Mouse (Mus musculus): ENCODE data around the gene Hopx. TPM values are rescaled to one million over a fixed set of nuclear protein-coding genes. Genes with fewer than 3 reads are reported as not detected.

Hopx gene
- total RNA-seq, 1 experiment, result 4.9 TPM

DNA sequence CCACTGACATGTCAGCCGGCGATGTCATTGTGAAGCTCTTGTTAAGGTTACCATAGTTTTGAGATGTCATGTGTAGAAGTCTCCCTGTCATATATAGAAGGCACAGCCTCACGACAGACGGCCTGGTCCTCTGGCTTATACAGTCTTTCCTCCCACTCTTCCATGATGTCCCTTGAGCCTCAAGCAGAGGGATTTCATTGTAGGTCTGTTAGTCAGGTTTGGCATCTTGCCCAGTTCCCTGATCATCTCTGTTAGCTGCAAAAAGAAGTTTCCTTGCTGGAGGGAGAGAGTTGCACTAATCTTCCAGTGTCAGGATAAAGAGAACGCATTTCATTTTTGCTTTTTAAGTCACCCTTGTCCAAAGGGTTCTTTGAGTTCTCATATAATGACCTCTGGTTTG, 62.3 kb downstream of the Hopx start:
- H3K9me3 ChIP-seq (ENCODE audit: control insufficient read depth, insufficient read depth, low read depth, low read length), result no peaks in the 10 kb centered on the region
- DNase-seq (ENCODE audit: low read depth, low spot score), result no peak
- H3K9ac ChIP-seq (ENCODE audit: insufficient read depth, low read depth, low read length, poor library complexity, severe bottlenecking), result no peak overlapping the region
- H3K27ac ChIP-seq (ENCODE audit: insufficient read depth, low read depth, low read length, poor library complexity, severe bottlenecking), result no peak overlapping the region
- no peak for TF ChIP-seq ZNF384 (IDR thresholded peaks at IDR 0.05; ENCODE audit: low read depth, low read length)
- TF ChIP-seq MAFK (IDR thresholded peaks at IDR 0.05; ENCODE audit: insufficient read depth, low read depth, low read length), result no peak
- no peak for TF ChIP-seq ZC3H11A (IDR thresholded peaks at IDR 0.05; ENCODE audit: borderline replicate concordance, low read depth, low read length)
- TF ChIP-seq CHD2 (IDR thresholded peaks at IDR 0.05; ENCODE audit: low read depth, low read length), result no peak
- no peak for TF ChIP-seq HCFC1 (IDR thresholded peaks at IDR 0.05; ENCODE audit: borderline replicate concordance, insufficient read depth, low read length)
- no peak overlapping the region for H3K4me3 ChIP-seq (ENCODE audit: insufficient read depth in 1 of 2, low read depth in 1 of 2, low read length in 2 of 2, poor library complexity in 1 of 2, severe bottlenecking in 1 of 2)
- in situ Hi-C loops (cut with MboI; ENCODE audit: low sequenced_read_pairs in 2 of 2, unreplicated experiment in 2 of 2), result no loop called here
- peaks cover 0 to under 1% of the 10 kb centered on the region in 2 experiments; a peak in 1 of 4 replicates for H3K4me1 ChIP-seq (ENCODE audit: control insufficient read depth in 2 of 2, insufficient read depth in 2 of 2, low read length in 2 of 2, poor library complexity in 1 of 2)
- H3K36me3 ChIP-seq (ENCODE audit: control insufficient read depth, insufficient read depth, low read length, poor library complexity, severe bottlenecking), result no peaks in the 10 kb centered on the region

DNA sequence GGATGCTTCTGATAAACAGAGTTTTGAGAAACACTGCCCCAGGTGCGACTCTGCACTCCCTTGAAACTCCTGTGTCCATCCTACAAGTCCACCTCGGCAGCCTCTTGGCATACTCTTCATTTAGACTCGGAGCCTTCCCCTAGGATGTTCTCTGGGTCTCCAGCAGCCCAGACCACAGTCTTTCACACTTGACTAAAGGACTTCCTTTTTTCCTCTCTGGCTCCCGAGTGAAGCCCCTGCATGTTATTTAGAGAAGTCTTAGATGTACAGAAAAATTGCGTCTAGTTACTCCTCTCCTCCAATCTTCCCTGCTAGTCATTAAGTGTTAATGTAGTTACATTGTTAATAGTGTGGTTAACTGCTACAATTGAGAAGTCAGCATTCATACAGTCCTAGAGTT, 70.6 kb downstream of the Hopx start:
- no peak overlapping the region for H3K27ac ChIP-seq (ENCODE audit: insufficient read depth, low read depth, low read length, poor library complexity, severe bottlenecking)
- no peaks in the 10 kb centered on the region for H3K36me3 ChIP-seq (ENCODE audit: control insufficient read depth, insufficient read depth, low read length, poor library complexity, severe bottlenecking)
- no peak overlapping the region for H3K4me3 ChIP-seq (ENCODE audit: insufficient read depth in 1 of 2, low read depth in 1 of 2, low read length in 2 of 2, poor library complexity in 1 of 2, severe bottlenecking in 1 of 2)
- no peak overlapping the region for H3K9ac ChIP-seq (ENCODE audit: insufficient read depth, low read depth, low read length, poor library complexity, severe bottlenecking)
- DNase-seq (ENCODE audit: low read depth, low spot score), result no peak
- H3K9me3 ChIP-seq (ENCODE audit: control insufficient read depth, insufficient read depth, low read depth, low read length), result no peaks in the 10 kb centered on the region
- in situ Hi-C loops (cut with MboI; ENCODE audit: low sequenced_read_pairs in 2 of 2, unreplicated experiment in 2 of 2), result no loop called here
- peaks cover 0 to 2% of the 10 kb centered on the region in 2 experiments; a peak in 1 of 4 replicates for H3K4me1 ChIP-seq (ENCODE audit: control insufficient read depth in 2 of 2, insufficient read depth in 2 of 2, low read length in 2 of 2, poor library complexity in 1 of 2)
- TF ChIP-seq ZNF384 (IDR thresholded peaks at IDR 0.05; ENCODE audit: low read depth, low read length) (no peak), MAFK (IDR thresholded peaks at IDR 0.05; ENCODE audit: insufficient read depth, low read depth, low read length) (no peak), CHD2 (IDR thresholded peaks at IDR 0.05; ENCODE audit: low read depth, low read length) (no peak), ZC3H11A (IDR thresholded peaks at IDR 0.05; ENCODE audit: borderline replicate concordance, low read depth, low read length) (no peak), HCFC1 (IDR thresholded peaks at IDR 0.05; ENCODE audit: borderline replicate concordance, insufficient read depth, low read length) (no peak)

DNA sequence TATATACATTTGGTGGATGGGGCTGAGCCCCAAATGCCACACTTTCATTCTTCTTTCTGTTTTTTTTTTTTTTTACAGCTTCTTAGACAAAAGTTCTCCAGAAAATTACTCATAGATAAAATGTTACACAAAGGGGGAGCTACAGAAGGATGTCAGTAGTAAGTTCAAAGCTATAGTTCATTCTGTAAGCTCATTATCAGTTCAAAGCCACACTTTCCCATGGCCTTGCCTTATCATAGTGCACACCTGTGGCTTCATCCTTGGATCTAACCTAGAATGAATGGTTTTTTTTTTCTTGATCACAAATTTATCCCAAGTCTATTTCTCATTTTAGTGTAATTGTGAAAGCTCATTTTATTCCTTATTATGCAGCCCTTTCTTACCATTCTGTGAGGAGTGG, 75.5 kb downstream of the Hopx start:
- H3K4me3 ChIP-seq (ENCODE audit: insufficient read depth in 1 of 2, low read depth in 1 of 2, low read length in 2 of 2, poor library complexity in 1 of 2, severe bottlenecking in 1 of 2), result no peak overlapping the region
- H3K9ac ChIP-seq (ENCODE audit: insufficient read depth, low read depth, low read length, poor library complexity, severe bottlenecking), result no peak overlapping the region
- TF ChIP-seq MAFK (IDR thresholded peaks at IDR 0.05; ENCODE audit: insufficient read depth, low read depth, low read length), result no peak
- TF ChIP-seq ZC3H11A (IDR thresholded peaks at IDR 0.05; ENCODE audit: borderline replicate concordance, low read depth, low read length), result no peak
- no peak for TF ChIP-seq HCFC1 (IDR thresholded peaks at IDR 0.05; ENCODE audit: borderline replicate concordance, insufficient read depth, low read length)
- TF ChIP-seq CHD2 (IDR thresholded peaks at IDR 0.05; ENCODE audit: low read depth, low read length), result no peak
- TF ChIP-seq ZNF384 (IDR thresholded peaks at IDR 0.05; ENCODE audit: low read depth, low read length), result no peak
- in situ Hi-C loops (cut with MboI; ENCODE audit: low sequenced_read_pairs in 2 of 2, unreplicated experiment in 2 of 2), result no loop called here
- H3K9me3 ChIP-seq (ENCODE audit: control insufficient read depth, insufficient read depth, low read depth, low read length), result no peaks in the 10 kb centered on the region
- DNase-seq (ENCODE audit: low read depth, low spot score), result no peak
- H3K27ac ChIP-seq (ENCODE audit: insufficient read depth, low read depth, low read length, poor library complexity, severe bottlenecking), result no peak overlapping the region
- no peaks in the 10 kb centered on the region for H3K4me1 ChIP-seq (ENCODE audit: control insufficient read depth in 2 of 2, insufficient read depth in 2 of 2, low read length in 2 of 2, poor library complexity in 1 of 2)
- H3K36me3 ChIP-seq (ENCODE audit: control insufficient read depth, insufficient read depth, low read length, poor library complexity, severe bottlenecking), result no peaks in the 10 kb centered on the region

DNA sequence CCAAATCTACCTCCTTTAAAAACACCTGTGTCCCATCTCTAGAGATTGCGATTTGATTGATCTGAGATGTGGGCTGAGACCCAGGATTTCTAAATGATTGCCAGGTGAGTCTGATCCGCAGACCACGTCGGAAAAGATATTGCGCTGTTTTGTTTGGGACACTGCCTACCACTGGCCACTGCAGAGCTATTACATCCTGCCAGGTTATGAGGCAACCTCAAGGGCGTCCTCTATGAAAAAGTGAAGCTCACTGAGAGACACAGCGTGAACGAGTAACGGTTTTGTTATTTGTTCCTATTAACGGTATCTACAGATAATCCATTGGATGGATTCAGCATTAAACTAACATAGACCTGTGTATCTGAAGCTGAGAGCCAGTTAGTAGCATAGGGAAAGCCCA, 76.5 kb downstream of the Hopx start:
- no peaks in the 10 kb centered on the region for H3K36me3 ChIP-seq (ENCODE audit: control insufficient read depth, insufficient read depth, low read length, poor library complexity, severe bottlenecking)
- no peak overlapping the region for H3K27ac ChIP-seq (ENCODE audit: insufficient read depth, low read depth, low read length, poor library complexity, severe bottlenecking)
- H3K4me1 ChIP-seq (ENCODE audit: control insufficient read depth in 2 of 2, insufficient read depth in 2 of 2, low read length in 2 of 2, poor library complexity in 1 of 2), result no peaks in the 10 kb centered on the region
- no peak for TF ChIP-seq ZC3H11A (IDR thresholded peaks at IDR 0.05; ENCODE audit: borderline replicate concordance, low read depth, low read length)
- TF ChIP-seq ZNF384 (IDR thresholded peaks at IDR 0.05; ENCODE audit: low read depth, low read length), result no peak
- no peak for TF ChIP-seq CHD2 (IDR thresholded peaks at IDR 0.05; ENCODE audit: low read depth, low read length)
- TF ChIP-seq MAFK (IDR thresholded peaks at IDR 0.05; ENCODE audit: insufficient read depth, low read depth, low read length), result no peak
- TF ChIP-seq HCFC1 (IDR thresholded peaks at IDR 0.05; ENCODE audit: borderline replicate concordance, insufficient read depth, low read length), result no peak
- H3K9ac ChIP-seq (ENCODE audit: insufficient read depth, low read depth, low read length, poor library complexity, severe bottlenecking), result no peak overlapping the region
- DNase-seq (ENCODE audit: low read depth, low spot score), result no peak
- H3K9me3 ChIP-seq (ENCODE audit: control insufficient read depth, insufficient read depth, low read depth, low read length), result no peaks in the 10 kb centered on the region
- in situ Hi-C loops (cut with MboI; ENCODE audit: low sequenced_read_pairs in 2 of 2, unreplicated experiment in 2 of 2), result no loop called here
- H3K4me3 ChIP-seq (ENCODE audit: insufficient read depth in 1 of 2, low read depth in 1 of 2, low read length in 2 of 2, poor library complexity in 1 of 2, severe bottlenecking in 1 of 2), result no peak overlapping the region

Other genes with a start within 250 kb of the Hopx start
- gene Aasdh, start 209.6 kb downstream of the Hopx start, total RNA-seq (2012; rRNA removed), result 18.0 and 22.1 TPM in 2 replicates
- gene Paics, start 163.8 kb downstream of the Hopx start, total RNA-seq (2012; rRNA removed), result 308 and 369 TPM in 2 replicates
- gene Ppat, start 163.5 kb downstream of the Hopx start, total RNA-seq (2012; rRNA removed), result 62.9 and 90.3 TPM in 2 replicates
- 65.9 and 67.0 TPM in 2 replicates for gene Srp72, start 140.4 kb downstream of the Hopx start, total RNA-seq (2012; rRNA removed)
- not detected in 2 replicates for gene Arl9, start 111.1 kb downstream of the Hopx start, total RNA-seq (2012; rRNA removed)
- not detected in 2 replicates for gene Thegl, start 99.1 kb downstream of the Hopx start, total RNA-seq (2012; rRNA removed)
- 0.48 and 0.98 TPM in 2 replicates for gene Spink2, start 96.3 kb upstream of the Hopx start, total RNA-seq (2012; rRNA removed)
- gene Rest, start 150.4 kb upstream of the Hopx start, total RNA-seq (2012; rRNA removed), result 108 and 120 TPM in 2 replicates
- 19.6 and 30.8 TPM in 2 replicates for gene Noa1, start 195.0 kb upstream of the Hopx start, total RNA-seq (2012; rRNA removed)
- 151 and 184 TPM in 2 replicates for gene Polr2b, start 195.0 kb upstream of the Hopx start, total RNA-seq (2012; rRNA removed)

All from ES-E14 (cell line).